In genomic region chr10:60279941-60280301, GRCm38 (mm10) we compare ENCODE assay signal across 9 mouse cellular contexts. TPM values are rescaled to one million over a fixed set of nuclear protein-coding genes. Genes with fewer than 3 reads are reported as not detected.
DNase-seq lines count a peak whose midpoint lies in the region; ATAC-seq lines count a peak whose summit lies in the region.
"Had no signal": no experiment of that assay in that cellular context is flagged by ENCODE, and none has a peak within 500 bp of the region (broad histone marks: within the 10 kb centered on the region; RNA-seq: fewer than 3 reads in every experiment).

No protein-coding gene starts in this region.

- peaks cover 51% of the 10 kb centered on the region for H3K4me1 ChIP-seq in intestine, embryonic 16.5 days (ENCODE audit: control insufficient read depth, insufficient read depth, low read length)
- H3K4me1 ChIP-seq in liver, embryonic 12.5 days, result peaks cover 68% of the 10 kb centered on the region

- WGBS in intestine, embryonic 16.5 days, result 85% methylated on average over 9 of the region's 9 CpGs
- WGBS in liver, embryonic 12.5 days (ENCODE audit: insufficient replicate concordance), result 81% methylated on average over 9 of the region's 9 CpGs

- no peaks in the 10 kb centered on the region for H3K9me3 ChIP-seq in intestine, embryonic 16.5 days (ENCODE audit: control insufficient read depth, low read length)
- H3K9me3 ChIP-seq in liver, embryonic 12.5 days (replicated peaks), result no peaks in the 10 kb centered on the region

- peak overlapping the region; percentile 88 for H3K4me2 ChIP-seq in intestine, embryonic 16.5 days (ENCODE audit: low read depth, low read length)
- H3K4me2 ChIP-seq in liver, embryonic 12.5 days, result peak overlapping the region; percentile 25

- peak overlapping the region; percentile 41; the same call in 1 of the 2 replicates for H3K27ac ChIP-seq in intestine, embryonic 16.5 days (ENCODE audit: low read length)
- no peak overlapping the region for H3K27ac ChIP-seq in liver, embryonic 12.5 days

- H3K9ac ChIP-seq in intestine, embryonic 16.5 days (ENCODE audit: low read depth, low read length), result no peak overlapping the region
- no peak overlapping the region for H3K9ac ChIP-seq in liver, embryonic 12.5 days

- DNase-seq in left cerebral cortex, adult 11 months (ENCODE audit: low spot score), result peak; percentile 73
- DNase-seq in left cerebral cortex, postnatal 4 days, result no peak
- peak; percentile 40 to 70 for DNase-seq in adrenal gland, postnatal 36 days
- DNase-seq in gastrocnemius, adult 18-20 months (ENCODE audit: low spot score), result peak; percentile 70
- peak; percentile 70 for DNase-seq in right cerebral cortex, postnatal 14 days
- DNase-seq in embryo, embryonic 9.5 days (ENCODE audit: extremely low spot score), result no peak

- ATAC-seq in intestine, embryonic 16.5 days, result no peak
- no peak for ATAC-seq in liver, embryonic 12.5 days
- ATAC-seq: Patski had no signal

- peaks cover 2% of the 10 kb centered on the region; the same call in 1 of the 2 replicates for H3K36me3 ChIP-seq in intestine, embryonic 16.5 days (ENCODE audit: control insufficient read depth, insufficient read depth, low read length)
- peaks cover 16% of the 10 kb centered on the region for H3K36me3 ChIP-seq in liver, embryonic 12.5 days

- intact Hi-C loops in left cerebral cortex, postnatal 4 days (cut with DNase I), result no loop called here

- no peaks in the 10 kb centered on the region for H3K27me3 ChIP-seq in intestine, embryonic 16.5 days (replicated peaks; ENCODE audit: control insufficient read depth, insufficient read depth, low read length)
- H3K27me3 ChIP-seq in liver, embryonic 12.5 days (replicated peaks), result no peaks in the 10 kb centered on the region
- H3K27me3 ChIP-seq: Patski had no signal

- peak overlapping the region; percentile 14; the same call in 1 of the 2 replicates for H3K4me3 ChIP-seq in intestine, embryonic 16.5 days (ENCODE audit: low read length)
- no peak overlapping the region for H3K4me3 ChIP-seq in liver, embryonic 12.5 days

RNA-seq across cellular contexts. Expression of gene Psap, which starts 2.5 kb away (rescaled TPM):
- total RNA-seq in left cerebral cortex, postnatal 4 days (2021), result 100 to 1,000 TPM; 700 to 775 TPM
- total RNA-seq in adrenal gland, postnatal 36 days (2021), result 1,000 to 10,000 TPM; 1,035 to 1,192 TPM
- total RNA-seq in gastrocnemius, adult 18-20 months (2021), result 100 to 1,000 TPM; 764 to 769 TPM
- polyA plus RNA-seq in intestine, embryonic 16.5 days (2015; fragmentation: Nextera tagmentation; extraction: Ambion mirVana), result 178 and 187 TPM in 2 replicates
- 42.9 and 43.3 TPM in 2 replicates for polyA plus RNA-seq in liver, embryonic 12.5 days (2016; fragmentation: Nextera tagmentation; extraction: Ambion mirVana)

Comparison
In these comparisons a context has a peak if more than half of its experiments do, and no peak if none do; other contexts are left out.
1. DNase-seq: peak in left cerebral cortex, adult 11 months (single experiment), adrenal gland, postnatal 36 days (2 of 2), gastrocnemius, adult 18-20 months (single experiment) and right cerebral cortex, postnatal 14 days (single experiment); none in left cerebral cortex, postnatal 4 days (single experiment) and embryo, embryonic 9.5 days (single experiment).